Mouse (Mus musculus) kidney, postnatal 0 days (tissue): ENCODE data around the gene Cldn10. TPM values are rescaled to one million over a fixed set of nuclear protein-coding genes. Genes with fewer than 3 reads are reported as not detected.

Experiments used
- ATAC-seq: fragments of 200-750 bp; cut with Nextera tagmentation; replicated peaks from 2 replicates; pipeline ENCODE4 v1.8.0; 2017; ENCODE audit warnings: low read depth, moderate number of reproducible peaks, moderate TSS enrichment, moderate library complexity; ENCODE audit not compliant: low FRiP score
- DNase-seq: peaks from one replicate; pipeline ENCODE4 v3.0.0-alpha.2; 2016; ENCODE audit warnings: low spot score
- H3K27ac ChIP-seq: fragments of 300-500 bp; sonication (generic); 2 replicates; pipeline ENCODE4 v1.5.1; 2014; ENCODE audit warnings: mild to moderate bottlenecking
- H3K27me3 ChIP-seq: fragments of 300-500 bp; sonication (generic); 2 replicates; pipeline ENCODE4 v1.6.1; 2014; ENCODE audit warnings: low read length, mixed read lengths; ENCODE audit not compliant: insufficient read depth
- H3K36me3 ChIP-seq: fragments of 300-500 bp; sonication (generic); 2 replicates; pipeline ENCODE4 v1.6.1; 2014; ENCODE audit warnings: low read length, mixed read lengths; ENCODE audit not compliant: insufficient read depth
- H3K4me1 ChIP-seq: fragments of 300-500 bp; sonication (generic); replicated peaks from 2 replicates; pipeline ENCODE4 v1.6.1; 2014; ENCODE audit warnings: antibody characterized with exemption, low read length, mixed read lengths; ENCODE audit not compliant: insufficient read depth
- H3K4me2 ChIP-seq: fragments of 300-500 bp; sonication (generic); 2 replicates; pipeline ENCODE4 v1.6.1; 2014; ENCODE audit warnings: mild to moderate bottlenecking, low read length, moderate library complexity, mixed read lengths
- H3K4me3 ChIP-seq: fragments of 300-500 bp; sonication (generic); replicated peaks from 2 replicates; pipeline ENCODE4 v1.5.1; 2014; ENCODE audit warnings: low read depth, low read length
- H3K9ac ChIP-seq: fragments of 300-500 bp; sonication (generic); 2 replicates; pipeline ENCODE4 v1.6.1; 2014; ENCODE audit warnings: low read depth, low read length
- H3K9me3 ChIP-seq: fragments of 300-500 bp; sonication (generic); replicated peaks from 2 replicates; pipeline ENCODE4 v1.6.1; 2016; ENCODE audit warnings: low read length, inconsistent platforms, mixed read lengths
- CTCF ChIP-seq: IDR thresholded peaks from 2 replicates; pipeline ENCODE4 v1.5.1; 2016; ENCODE audit warnings: antibody characterized with exemption, low read depth, mild to moderate bottlenecking, moderate library complexity
- WGBS: fragments of 180-500 bp; shearing (Covaris S2); extraction: QIAGEN DNeasy Blood & Tissue Kit; methylation state at CpG from one replicate; pipeline ENCODE4 v1.1.7; 2014; 5-methylcytosine and 5-hydroxymethylcytosine counted together
- polyA plus RNA-seq: library from polyadenylated mRNA; unstranded; fragments of >200 nt; fragmentation: Nextera tagmentation; extraction: Ambion mirVana; gene quantifications from 2 replicates; pipeline ENCODE4 v1.2.1, GENCODE M21; 2015

The Cldn10 gene
- polyA plus RNA-seq, 1 experiment from 2014 or later, result 211 TPM

- 0 out of 2 replicates have a peak, but pooled peaks cover 3% of the 10 kb centered on the region for H3K36me3 ChIP-seq
- no peak for ATAC-seq
- H3K9ac ChIP-seq, result no peak overlapping the region
- peak; percentile 72 for TF ChIP-seq CTCF
- peaks cover 6% of the 10 kb centered on the region for H3K4me1 ChIP-seq
- no peak overlapping the region for H3K4me3 ChIP-seq
- no peak overlapping the region for H3K4me2 ChIP-seq
- no peak overlapping the region for H3K27ac ChIP-seq
- 68% methylated on average over 8 of the region's 8 CpGs for WGBS
- peak; percentile 68 for DNase-seq
- no peaks in the 10 kb centered on the region for H3K9me3 ChIP-seq
- no peaks in the 10 kb centered on the region for H3K27me3 ChIP-seq
Measured at GRCm38 (mm10) chr14:118919025-118919424, 131.3 kb downstream of the Cldn10 start.

GRCm38 (mm10) chr14:118920654-118921053 is 132.9 kb downstream of the Cldn10 start:
- Histone ChIP-seq H3K36me3 (0 out of 2 replicates have a peak, but pooled peaks cover 3% of the 10 kb centered on the region), H3K4me1 (peaks cover 6% of the 10 kb centered on the region), H3K9me3 (no peaks in the 10 kb centered on the region), H3K27ac (no peak overlapping the region), H3K9ac (no peak overlapping the region), H3K4me2 (no peak overlapping the region), H3K27me3 (no peaks in the 10 kb centered on the region), H3K4me3 (no peak overlapping the region)
- 63% methylated on average over 7 of the region's 7 CpGs for WGBS
- TF ChIP-seq CTCF, result no peak
- DNase-seq (no peak), ATAC-seq (no peak)

- DNase-seq, result no peak
- 30% methylated on average over 22 of the region's 22 CpGs for WGBS
Measured at GRCm38 (mm10) chr14:118922251-118922650, 134.5 kb downstream of the Cldn10 start.

GRCm38 (mm10) chr14:118922667-118923184 is 135.0 kb downstream of the Cldn10 start:
- Histone ChIP-seq H3K27me3 (no peaks in the 10 kb centered on the region), H3K4me3 (peak overlapping the region; percentile 29), H3K9ac (peak overlapping the region; percentile 41), H3K4me1 (peaks cover 6% of the 10 kb centered on the region), H3K4me2 (peak overlapping the region; percentile 67), H3K27ac (no peak overlapping the region), H3K9me3 (no peaks in the 10 kb centered on the region), H3K36me3 (0 out of 2 replicates have a peak, but pooled peaks cover 3% of the 10 kb centered on the region)
- ATAC-seq, result peak; percentile 53
- WGBS, result under 1% methylated on average over 47 of the region's 47 CpGs
- TF ChIP-seq CTCF, result no peak; the same call in 1 of the 2 replicates
- DNase-seq, result peak; percentile 47

More at GRCm38 (mm10) chr14:118922251-118922650, 134.5 kb downstream of the Cldn10 start:
- Histone ChIP-seq H3K9me3 (no peaks in the 10 kb centered on the region), H3K4me1 (peaks cover 6% of the 10 kb centered on the region), H3K36me3 (0 out of 2 replicates have a peak, but pooled peaks cover 3% of the 10 kb centered on the region), H3K27me3 (no peaks in the 10 kb centered on the region), H3K27ac (no peak overlapping the region), H3K4me2 (peak overlapping the region; percentile 67), H3K4me3 (peak overlapping the region; percentile 29), H3K9ac (peak overlapping the region; percentile 41)
- no peak for ATAC-seq
- TF ChIP-seq CTCF, result no peak

Other genes starting within 250 kb of the Cldn10 start
- 6.6 and 6.9 TPM in 2 replicates for gene Abcc4, start 81.7 kb upstream of the Cldn10 start, polyA plus RNA-seq
- 10.3 and 10.7 TPM in 2 replicates for gene Dzip1, start 137.6 kb downstream of the Cldn10 start, polyA plus RNA-seq
- 43.1 and 46.3 TPM in 2 replicates for gene Dnajc3, start 150.1 kb downstream of the Cldn10 start, polyA plus RNA-seq